Mouse (Mus musculus): ENCODE measurements around the gene Pacsin3.

- TF ChIP-seq CTCF (IDR thresholded peaks at IDR 0.05; ENCODE audit: low read depth) (no peak), EP300 (IDR thresholded peaks at IDR 0.05; ENCODE audit: low read depth) (peak; percentile 83)
Measured at GRCm38 (mm10) chr2:91244557-91245228, 11.1 kb upstream of the Pacsin3 start.
